Mouse (Mus musculus): ENCODE data around the gene Clba1. TPM values are rescaled to one million over a fixed set of nuclear protein-coding genes. Genes with fewer than 3 reads are reported as not detected.

Gene Clba1
- polyA plus RNA-seq, 1 experiment from 2014 or later: 13.0 TPM

GRCm38 (mm10) chr12:112823221-112823620 lies 14.5 kb downstream of the Clba1 start:
- H3K4me3 ChIP-seq (ENCODE audit: low read depth, low read length): no peak overlapping the region
- no peaks in the 10 kb centered on the region for H3K27me3 ChIP-seq (ENCODE audit: control insufficient read depth, insufficient read depth, low read length)
- 66% methylated on average over 4 of the region's 4 CpGs for WGBS (ENCODE audit: insufficient replicate concordance)
- H3K9me3 ChIP-seq (replicated peaks; ENCODE audit: control insufficient read depth, low read length): no peaks in the 10 kb centered on the region
- 0 out of 2 replicates have a peak overlapping the region, but pooled peaks have one; percentile 15 for H3K4me2 ChIP-seq
- peaks cover 30% of the 10 kb centered on the region for H3K36me3 ChIP-seq (ENCODE audit: control insufficient read depth, insufficient read depth, low read length)
- no peak overlapping the region for H3K9ac ChIP-seq (ENCODE audit: low read depth, low read length)
- no peak for ATAC-seq (replicated peaks; ENCODE audit: insufficient number of reproducible peaks, low FRiP score, low TSS enrichment)
- H3K4me1 ChIP-seq (ENCODE audit: control insufficient read depth, insufficient read depth, low read length): peaks cover 54% of the 10 kb centered on the region
- H3K27ac ChIP-seq (ENCODE audit: low read depth, low read length): peak overlapping the region; percentile 10; the same call in 1 of the 2 replicates

GRCm38 (mm10) chr12:112825901-112826300 lies 17.2 kb downstream of the Clba1 start:
- H3K4me2 ChIP-seq: no peak overlapping the region
- no peaks in the 10 kb centered on the region for H3K9me3 ChIP-seq (replicated peaks; ENCODE audit: control insufficient read depth, low read length)
- H3K4me3 ChIP-seq (ENCODE audit: low read depth, low read length): no peak overlapping the region
- peaks cover 61% of the 10 kb centered on the region for H3K4me1 ChIP-seq (ENCODE audit: control insufficient read depth, insufficient read depth, low read length)
- ATAC-seq (replicated peaks; ENCODE audit: insufficient number of reproducible peaks, low FRiP score, low TSS enrichment): no peak
- no peaks in the 10 kb centered on the region for H3K27me3 ChIP-seq (ENCODE audit: control insufficient read depth, insufficient read depth, low read length)
- peaks cover 11% of the 10 kb centered on the region for H3K36me3 ChIP-seq (ENCODE audit: control insufficient read depth, insufficient read depth, low read length)
- H3K27ac ChIP-seq (ENCODE audit: low read depth, low read length): no peak overlapping the region
- H3K9ac ChIP-seq (ENCODE audit: low read depth, low read length): no peak overlapping the region
- 81% methylated on average over 5 of the region's 5 CpGs for WGBS (ENCODE audit: insufficient replicate concordance)

GRCm38 (mm10) chr12:112828501-112829243 lies 19.9 kb downstream of the Clba1 start:
- under 1% methylated on average over 48 of the region's 51 CpGs for WGBS (ENCODE audit: insufficient replicate concordance)
- peaks cover 37% of the 10 kb centered on the region for H3K4me1 ChIP-seq (ENCODE audit: control insufficient read depth, insufficient read depth, low read length)
- peak; percentile 80 for ATAC-seq (replicated peaks; ENCODE audit: insufficient number of reproducible peaks, low FRiP score, low TSS enrichment)
- peak overlapping the region; percentile 86 for H3K4me2 ChIP-seq
- H3K27me3 ChIP-seq (ENCODE audit: control insufficient read depth, insufficient read depth, low read length): no peaks in the 10 kb centered on the region
- H3K36me3 ChIP-seq (ENCODE audit: control insufficient read depth, insufficient read depth, low read length): peaks cover 10% of the 10 kb centered on the region
- H3K9me3 ChIP-seq (replicated peaks; ENCODE audit: control insufficient read depth, low read length): no peaks in the 10 kb centered on the region
- H3K9ac ChIP-seq (ENCODE audit: low read depth, low read length): peak overlapping the region; percentile 96
- H3K27ac ChIP-seq (ENCODE audit: low read depth, low read length): peak overlapping the region; percentile 96
- peak overlapping the region; percentile 97 for H3K4me3 ChIP-seq (ENCODE audit: low read depth, low read length)

GRCm38 (mm10) chr12:112829244-112829864 lies 20.6 kb downstream of the Clba1 start, which contains the start of gene Cdca4:
Cdca4 (minus strand) TSS chr12:112829423.
- H3K4me2 ChIP-seq: peak within 1 kb of the TSS; percentile 86
- H3K9ac ChIP-seq (ENCODE audit: low read depth, low read length): peak within 1 kb of the TSS; percentile 96
- no peaks in the 10 kb centered on the region for H3K9me3 ChIP-seq (replicated peaks; ENCODE audit: control insufficient read depth, low read length)
- H3K27me3 ChIP-seq (ENCODE audit: control insufficient read depth, insufficient read depth, low read length): no peaks in the 10 kb centered on the region
- H3K4me1 ChIP-seq (ENCODE audit: control insufficient read depth, insufficient read depth, low read length): peaks cover 33% of the 10 kb centered on the region
- H3K36me3 ChIP-seq (ENCODE audit: control insufficient read depth, insufficient read depth, low read length): peaks cover 10% of the 10 kb centered on the region
- peak; percentile 96 for ATAC-seq (replicated peaks; ENCODE audit: insufficient number of reproducible peaks, low FRiP score, low TSS enrichment)
- WGBS (ENCODE audit: insufficient replicate concordance): 1% methylated on average over 63 of the region's 72 CpGs
- H3K4me3 ChIP-seq (ENCODE audit: low read depth, low read length): peak within 1 kb of the TSS; percentile 97
- peak within 1 kb of the TSS; percentile 96 for H3K27ac ChIP-seq (ENCODE audit: low read depth, low read length)

- 0 out of 2 replicates have a peak, but pooled peaks have one; percentile 0 for ATAC-seq (replicated peaks; ENCODE audit: insufficient number of reproducible peaks, low FRiP score, low TSS enrichment)
- Histone ChIP-seq H3K9me3 (replicated peaks; ENCODE audit: control insufficient read depth, low read length) (no peaks in the 10 kb centered on the region), H3K4me3 (ENCODE audit: low read depth, low read length) (peak overlapping the region; percentile 97), H3K4me2 (peak overlapping the region; percentile 67), H3K27me3 (ENCODE audit: control insufficient read depth, insufficient read depth, low read length) (no peaks in the 10 kb centered on the region), H3K27ac (ENCODE audit: low read depth, low read length) (peak overlapping the region; percentile 76), H3K36me3 (ENCODE audit: control insufficient read depth, insufficient read depth, low read length) (peaks cover 10% of the 10 kb centered on the region; the same call in 1 of the 2 replicates), H3K9ac (ENCODE audit: low read depth, low read length) (peak overlapping the region; percentile 96), H3K4me1 (ENCODE audit: control insufficient read depth, insufficient read depth, low read length) (peaks cover 31% of the 10 kb centered on the region)
- 17% methylated on average over 2 of the region's 2 CpGs for WGBS (ENCODE audit: insufficient replicate concordance)
These were observed 21.4 kb downstream of the Clba1 start for GRCm38 (mm10) chr12:112830141-112830540.

- Histone ChIP-seq H3K36me3 (ENCODE audit: control insufficient read depth, insufficient read depth, low read length) (peaks cover 10% of the 10 kb centered on the region; the same call in 1 of the 2 replicates), H3K4me1 (ENCODE audit: control insufficient read depth, insufficient read depth, low read length) (peaks cover 30% of the 10 kb centered on the region), H3K4me2 (peak overlapping the region; percentile 67), H3K27ac (ENCODE audit: low read depth, low read length) (no peak overlapping the region), H3K27me3 (ENCODE audit: control insufficient read depth, insufficient read depth, low read length) (no peaks in the 10 kb centered on the region), H3K9ac (ENCODE audit: low read depth, low read length) (peak overlapping the region; percentile 96), H3K9me3 (replicated peaks; ENCODE audit: control insufficient read depth, low read length) (no peaks in the 10 kb centered on the region), H3K4me3 (ENCODE audit: low read depth, low read length) (peak overlapping the region; percentile 97)
- WGBS (ENCODE audit: insufficient replicate concordance): 82% methylated on average over 3 of the region's 3 CpGs
- ATAC-seq (replicated peaks; ENCODE audit: insufficient number of reproducible peaks, low FRiP score, low TSS enrichment): no peak
These were observed 21.8 kb downstream of the Clba1 start for GRCm38 (mm10) chr12:112830570-112830969.

- Histone ChIP-seq H3K27ac (ENCODE audit: low read depth, low read length) (no peak overlapping the region), H3K4me3 (ENCODE audit: low read depth, low read length) (no peak overlapping the region), H3K9ac (ENCODE audit: low read depth, low read length) (no peak overlapping the region), H3K4me1 (ENCODE audit: control insufficient read depth, insufficient read depth, low read length) (peaks cover 15% of the 10 kb centered on the region), H3K9me3 (replicated peaks; ENCODE audit: control insufficient read depth, low read length) (no peaks in the 10 kb centered on the region), H3K36me3 (ENCODE audit: control insufficient read depth, insufficient read depth, low read length) (0 out of 2 replicates have a peak, but pooled peaks cover 7% of the 10 kb centered on the region), H3K4me2 (no peak overlapping the region), H3K27me3 (ENCODE audit: control insufficient read depth, insufficient read depth, low read length) (no peaks in the 10 kb centered on the region)
- ATAC-seq (replicated peaks; ENCODE audit: insufficient number of reproducible peaks, low FRiP score, low TSS enrichment): no peak
- WGBS (ENCODE audit: insufficient replicate concordance): 87% methylated on average over 5 of the region's 5 CpGs
These were observed 23.7 kb downstream of the Clba1 start for GRCm38 (mm10) chr12:112832411-112832810.

- no peak for ATAC-seq (replicated peaks; ENCODE audit: insufficient number of reproducible peaks, low FRiP score, low TSS enrichment)
- 0 out of 2 replicates have a peak, but pooled peaks cover 4% of the 10 kb centered on the region for H3K36me3 ChIP-seq (ENCODE audit: control insufficient read depth, insufficient read depth, low read length)
- WGBS (ENCODE audit: insufficient replicate concordance): 73% methylated on average over 6 of the region's 6 CpGs
- H3K27me3 ChIP-seq (ENCODE audit: control insufficient read depth, insufficient read depth, low read length): no peaks in the 10 kb centered on the region
- H3K9me3 ChIP-seq (replicated peaks; ENCODE audit: control insufficient read depth, low read length): no peaks in the 10 kb centered on the region
- no peak overlapping the region for H3K9ac ChIP-seq (ENCODE audit: low read depth, low read length)
- H3K4me1 ChIP-seq (ENCODE audit: control insufficient read depth, insufficient read depth, low read length): peaks cover 7% of the 10 kb centered on the region; the same call in 1 of the 2 replicates
- no peak overlapping the region for H3K27ac ChIP-seq (ENCODE audit: low read depth, low read length)
- H3K4me2 ChIP-seq: no peak overlapping the region
- H3K4me3 ChIP-seq (ENCODE audit: low read depth, low read length): no peak overlapping the region
These were observed 24.8 kb downstream of the Clba1 start for GRCm38 (mm10) chr12:112833527-112833926.

All from heart, embryonic 11.5 days (tissue).